Mouse (Mus musculus) cerebral cortex, adult 2 months (tissue): Measurements from ENCODE around the gene Wnt2.

ENCODE experiments used
- WGBS: fragments of 180-500 bp; shearing (Covaris S2); methylation state at CpG from one replicate; pipeline ENCODE4 v1.1.7; 2018; 5-methylcytosine and 5-hydroxymethylcytosine counted together

Gene Wnt2

DNA sequence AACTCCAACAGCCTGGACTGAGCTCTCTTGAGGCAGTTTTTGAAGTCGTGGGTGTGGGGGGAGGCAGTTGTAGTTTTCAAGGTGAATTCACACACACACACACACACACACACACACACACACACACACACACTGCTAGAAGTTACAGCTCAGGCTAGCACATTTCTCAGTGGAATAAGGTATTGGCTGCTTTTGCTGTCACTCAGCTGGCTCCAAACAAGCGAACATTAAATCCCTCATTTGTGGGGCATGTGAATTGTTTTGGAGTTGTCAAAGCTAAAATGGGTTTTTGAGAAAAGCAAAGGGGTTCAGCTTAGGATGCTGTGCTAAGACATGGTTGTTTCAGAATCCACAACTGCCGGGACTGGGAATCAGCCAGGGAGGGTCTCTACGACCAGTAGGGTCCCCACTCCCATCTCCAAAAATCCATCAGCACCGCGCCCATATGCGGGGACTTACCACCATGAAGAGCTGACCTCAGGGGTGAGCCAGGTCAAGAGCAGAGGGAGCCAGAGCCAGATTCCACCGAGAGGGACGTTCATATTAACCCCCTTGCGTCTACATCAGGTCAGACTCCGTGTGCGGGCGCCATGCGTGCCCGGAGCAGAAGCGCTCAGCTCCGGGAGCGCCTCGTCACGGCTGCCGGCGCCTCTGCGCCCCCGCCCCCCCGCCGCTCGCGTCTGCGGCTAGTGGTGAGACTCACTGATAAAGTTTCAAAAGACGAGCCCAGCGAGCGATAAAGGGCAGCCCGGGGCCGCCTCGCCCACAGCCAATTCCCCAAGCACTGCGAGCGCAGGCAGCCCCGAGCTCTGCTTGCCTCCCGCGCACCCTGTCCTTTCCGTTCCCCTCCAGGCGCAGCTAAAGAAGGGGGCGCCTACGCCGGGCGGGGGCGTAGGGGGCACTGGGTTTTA, at the start of gene Wnt2:
Gene Wnt2 (minus strand): TSS at position 840 of the 911 bp plus-strand sequence.
- under 1% methylated on average over 47 of the region's 47 CpGs for WGBS

- WGBS, result 33% methylated on average over 1 of the region's 1 CpGs
These were observed 48.2 kb upstream of the Wnt2 start for GRCm38 (mm10) chr6:18078615-18079014.

DNA sequence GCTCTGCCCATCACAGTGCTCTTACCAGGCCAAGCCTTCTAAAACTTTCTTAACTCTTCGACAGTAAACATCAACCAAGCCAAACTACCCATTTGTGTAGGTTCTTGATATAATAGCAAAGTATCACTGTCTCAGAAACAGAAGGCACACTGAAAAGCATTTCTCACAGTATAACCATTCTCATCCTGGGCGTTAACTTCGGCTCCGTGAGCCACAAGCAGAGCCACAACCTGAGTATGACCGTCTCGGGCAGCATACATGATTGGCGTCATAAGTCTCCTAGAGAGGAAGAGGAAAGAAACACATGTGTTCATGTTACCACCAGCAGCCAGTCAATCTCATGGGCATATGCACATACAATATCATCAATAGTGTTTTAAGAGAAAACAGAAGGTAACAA, 46.6 kb upstream of the Wnt2 start:
- 95% methylated on average over 7 of the region's 7 CpGs for WGBS

DNA sequence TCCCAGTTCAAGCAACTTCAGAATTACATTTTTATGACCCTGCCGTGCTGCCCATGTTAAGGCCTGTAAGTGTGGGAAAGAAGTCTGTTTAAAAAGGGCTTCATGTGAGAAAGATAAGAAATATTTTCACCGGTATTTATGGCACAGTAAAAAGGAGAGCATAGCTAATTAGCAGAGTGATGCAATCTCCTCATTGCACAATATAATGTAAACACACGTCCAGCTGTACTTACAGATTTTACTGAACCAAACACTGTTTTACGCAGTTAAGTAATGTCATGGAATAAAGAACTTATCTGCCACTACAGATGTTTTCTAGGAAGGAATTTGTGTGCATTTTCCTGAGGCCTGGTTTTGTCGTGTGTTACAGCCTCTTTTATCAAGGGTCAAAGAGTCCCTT, 46.2 kb upstream of the Wnt2 start:
- 73% methylated on average over 5 of the region's 5 CpGs for WGBS

DNA sequence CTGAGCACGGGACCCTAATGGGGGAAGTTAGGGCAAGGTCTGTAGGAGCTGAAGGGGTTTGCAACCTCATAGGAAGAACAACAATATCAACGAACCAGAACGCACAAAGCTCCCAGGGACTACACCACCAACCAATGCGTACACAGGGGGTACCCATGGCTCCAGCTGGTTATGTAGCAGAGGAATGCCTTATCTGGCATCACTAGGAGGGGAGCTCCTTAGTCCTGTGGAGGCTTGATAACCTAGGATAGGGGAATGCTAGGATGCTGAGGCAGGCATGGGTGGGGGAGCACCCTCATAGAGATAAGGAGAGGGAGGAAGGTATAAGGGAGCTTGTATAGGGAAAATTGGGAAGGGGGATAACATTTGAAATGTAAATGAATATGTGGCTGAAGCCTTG, 27.5 kb upstream of the Wnt2 start:
- 86% methylated on average over 4 of the region's 4 CpGs for WGBS

- 48% methylated on average over 5 of the region's 5 CpGs for WGBS
These were observed 21.3 kb upstream of the Wnt2 start for GRCm38 (mm10) chr6:18051702-18052101.

DNA sequence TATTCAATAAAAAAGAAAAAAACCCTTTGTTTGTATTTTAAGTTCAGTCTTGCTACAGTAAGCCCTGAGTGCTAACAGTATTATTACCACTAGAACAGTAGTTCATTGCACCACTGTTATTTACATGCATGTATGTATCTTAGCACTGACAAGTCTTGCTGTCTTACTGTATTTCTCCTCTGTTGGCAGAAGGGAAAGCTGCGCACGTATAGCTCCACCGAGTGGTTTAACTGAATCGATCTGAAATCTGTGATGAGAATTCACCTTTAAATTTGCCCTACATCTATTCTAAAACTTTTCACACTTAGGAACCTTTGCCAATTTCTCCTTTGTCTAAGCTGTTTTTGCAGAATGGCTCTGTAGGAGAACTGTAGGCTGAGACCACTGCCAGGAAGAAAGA, 13.9 kb upstream of the Wnt2 start:
- 56% methylated on average over 4 of the region's 4 CpGs for WGBS

- WGBS, result 64% methylated on average over 5 of the region's 5 CpGs
These were observed 12.8 kb upstream of the Wnt2 start for GRCm38 (mm10) chr6:18043172-18043571.

- WGBS, result 37% methylated on average over 6 of the region's 6 CpGs
These were observed 1.9 kb upstream of the Wnt2 start for GRCm38 (mm10) chr6:18032271-18032670.

- WGBS, result under 1% methylated on average over 29 of the region's 29 CpGs
These were observed 1.2 kb upstream of the Wnt2 start for GRCm38 (mm10) chr6:18031509-18032010.

DNA sequence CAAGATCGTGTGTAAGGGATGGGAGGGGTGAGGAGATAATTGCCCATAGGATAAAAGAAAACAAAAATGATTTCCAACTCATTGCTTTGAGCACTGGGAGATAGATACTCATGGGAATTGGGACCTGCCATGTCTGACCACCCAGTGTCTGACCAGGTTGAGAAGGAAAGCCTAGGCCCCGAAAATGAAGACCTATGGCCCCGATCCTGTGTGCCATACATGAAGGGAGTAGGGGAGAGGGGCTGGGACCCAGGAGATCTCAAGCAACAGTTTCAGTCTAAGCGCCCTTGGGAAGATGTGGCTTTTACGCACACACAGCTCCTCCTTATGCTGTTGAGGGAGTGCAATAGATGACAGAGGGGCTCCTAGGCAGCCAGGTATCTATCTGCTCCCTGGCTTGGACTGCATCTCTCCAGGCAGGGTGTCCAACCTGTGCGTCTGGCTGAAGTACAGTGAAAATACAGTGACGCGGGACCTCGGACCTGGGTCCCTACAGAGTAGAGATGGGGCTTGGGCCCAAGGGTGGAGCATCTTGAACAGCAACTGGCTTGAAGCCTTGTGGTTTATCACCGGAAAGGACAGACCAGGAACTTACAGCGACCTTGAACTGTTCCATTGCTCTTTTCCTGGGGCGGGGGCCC, 603 bp upstream of the Wnt2 start:
- WGBS, result 10% methylated on average over 12 of the region's 12 CpGs

- 89% methylated on average over 8 of the region's 8 CpGs for WGBS
These were observed 6.1 kb downstream of the Wnt2 start for GRCm38 (mm10) chr6:18024133-18024794.

DNA sequence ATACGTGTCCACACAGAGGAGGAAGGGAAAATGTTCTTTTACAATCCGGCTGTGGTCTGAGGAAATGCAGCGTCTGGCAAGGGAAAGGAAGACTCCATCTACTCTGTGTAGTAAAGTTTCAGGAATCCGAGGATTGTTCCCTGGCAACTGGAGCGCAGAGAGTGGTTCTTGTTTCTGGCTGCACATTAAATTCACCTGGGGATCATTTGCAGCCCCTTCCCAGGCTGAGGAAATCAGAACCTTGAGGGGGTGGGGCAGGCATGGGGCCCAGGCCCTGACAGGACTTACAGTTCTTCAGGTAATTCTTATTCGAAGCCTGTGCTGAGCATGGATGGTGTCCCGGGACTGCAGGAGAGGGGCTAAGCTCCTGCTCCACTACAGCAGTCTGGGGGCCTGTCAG, 17.0 kb downstream of the Wnt2 start:
- 77% methylated on average over 7 of the region's 7 CpGs for WGBS

GRCm38 (mm10) chr6:18007356-18007755, 23.0 kb downstream of the Wnt2 start:
- 82% methylated on average over 3 of the region's 3 CpGs for WGBS

GRCm38 (mm10) chr6:18002065-18002464, 28.3 kb downstream of the Wnt2 start:
- WGBS, result 91% methylated on average over 6 of the region's 6 CpGs

- WGBS, result 86% methylated on average over 4 of the region's 4 CpGs
These were observed 31.9 kb downstream of the Wnt2 start for GRCm38 (mm10) chr6:17998497-17998896.

GRCm38 (mm10) chr6:17994956-17995790, 35.2 kb downstream of the Wnt2 start:
- 69% methylated on average over 6 of the region's 6 CpGs for WGBS

DNA sequence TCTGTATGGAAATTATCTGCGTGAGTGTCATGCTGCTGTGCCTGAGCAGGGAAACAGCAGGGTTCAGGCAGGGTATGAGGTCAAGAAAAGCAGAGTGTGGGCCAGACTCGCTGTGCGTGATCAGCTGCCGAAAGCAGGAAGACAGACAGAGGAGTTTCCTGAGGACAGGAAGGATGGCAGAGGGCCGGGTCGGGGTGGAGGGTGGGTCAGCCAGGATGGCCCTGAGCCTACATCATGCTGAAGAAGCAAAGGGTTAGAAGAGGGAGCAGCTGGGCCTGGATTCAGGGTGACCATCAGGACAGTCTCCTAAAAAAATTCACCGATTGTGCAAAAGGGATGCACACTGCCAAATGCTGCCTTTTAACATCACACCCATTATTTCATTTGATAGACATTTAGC, 38.8 kb downstream of the Wnt2 start:
- WGBS, result 74% methylated on average over 7 of the region's 7 CpGs

GRCm38 (mm10) chr6:17990173-17991028, 40.0 kb downstream of the Wnt2 start:
- 96% methylated on average over 9 of the region's 9 CpGs for WGBS

DNA sequence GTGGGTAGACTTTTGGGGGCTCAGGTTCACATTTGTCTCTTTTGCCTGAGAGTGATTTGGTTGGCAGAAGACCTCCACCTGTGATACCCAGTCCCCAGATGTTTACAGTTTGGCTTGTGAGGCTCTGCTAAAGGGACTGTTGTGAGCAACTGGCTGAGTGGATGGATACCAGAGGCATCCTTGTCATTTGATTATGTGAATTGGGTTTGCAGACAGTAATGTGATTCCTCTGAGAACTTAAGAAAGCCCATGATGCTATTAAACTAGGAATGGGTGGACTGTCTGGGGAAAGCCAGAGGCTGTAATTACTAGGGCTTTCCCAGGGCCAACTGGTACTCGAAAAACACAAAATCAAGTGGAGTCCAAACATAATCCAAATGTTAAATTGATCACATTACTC, 51.0 kb downstream of the Wnt2 start:
- WGBS, result 67% methylated on average over 1 of the region's 1 CpGs

- 34% methylated on average over 3 of the region's 3 CpGs for WGBS
These were observed 51.5 kb downstream of the Wnt2 start for GRCm38 (mm10) chr6:17978881-17979280.
